Mouse (Mus musculus): ENCODE results near the gene Vmn2r102. TPM values are rescaled to one million over a fixed set of nuclear protein-coding genes. Genes with fewer than 3 reads are reported as not detected.

Gene Vmn2r102
- not detected for total RNA-seq (2022)

GRCm38 (mm10) chr17:19660028-19660427 lies at the start of gene Vmn2r102:
Gene Vmn2r102 (plus strand): TSS chr17:19660328.
- no peak for DNase-seq (ENCODE audit: low spot score in 2 of 2)

DNA sequence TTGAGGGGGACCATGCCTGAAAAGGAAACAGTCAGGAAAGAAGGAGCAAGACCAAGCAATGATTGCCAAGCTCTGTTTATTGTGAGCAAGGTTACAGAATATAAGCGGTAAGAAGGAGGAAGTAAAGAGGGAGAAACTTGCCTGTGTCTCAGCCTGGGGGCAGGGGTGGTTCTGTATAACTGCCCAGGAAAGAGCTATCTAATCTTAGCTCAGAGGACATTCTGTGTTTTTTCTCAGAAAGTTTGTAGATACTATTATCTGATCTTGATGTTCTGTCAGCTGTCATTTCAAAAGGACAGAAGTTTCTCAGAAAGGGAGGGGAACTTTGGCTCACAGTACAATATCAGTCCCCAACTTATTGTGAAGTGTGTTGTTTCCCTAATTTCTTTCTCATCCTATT lies 30.8 kb upstream of the Vmn2r102 start:
- no peak for DNase-seq (ENCODE audit: low spot score in 2 of 2)

- no peak for DNase-seq (ENCODE audit: low spot score in 2 of 2)
These were observed 1.7 kb upstream of the Vmn2r102 start for GRCm38 (mm10) chr17:19658447-19658846.

DNA sequence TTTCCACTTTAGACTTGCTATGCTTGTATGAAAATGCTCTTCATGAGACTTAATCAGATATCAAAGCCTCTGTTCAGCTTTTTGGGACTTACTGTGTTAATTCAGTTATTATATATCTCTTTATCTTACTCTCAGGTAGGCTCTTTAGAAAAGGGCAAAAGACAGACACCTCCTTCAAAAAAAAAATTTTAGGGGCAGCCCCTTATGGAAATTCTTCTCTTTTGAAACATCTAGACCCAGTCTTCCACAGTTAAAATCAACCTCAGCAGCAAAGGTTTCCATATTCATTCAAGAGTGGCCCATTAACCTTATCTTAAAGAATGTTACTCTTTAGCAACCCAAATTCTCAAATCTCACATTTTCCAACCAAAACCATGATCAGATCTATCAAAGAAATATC lies 31.9 kb downstream of the Vmn2r102 start:
- DNase-seq (ENCODE audit: low spot score in 2 of 2): no peak

Other genes starting within 250 kb of the Vmn2r102 start
- gene Vmn2r100, start 155.6 kb upstream of the Vmn2r102 start, total RNA-seq (2022): not detected
- gene Vmn2r101, start 83.1 kb upstream of the Vmn2r102 start, total RNA-seq (2022): not detected
- not detected for gene Vmn2r103, start 113.0 kb downstream of the Vmn2r102 start, total RNA-seq (2022)